15 mouse cellular contexts compared by ENCODE assay signal in the genomic region with DNA sequence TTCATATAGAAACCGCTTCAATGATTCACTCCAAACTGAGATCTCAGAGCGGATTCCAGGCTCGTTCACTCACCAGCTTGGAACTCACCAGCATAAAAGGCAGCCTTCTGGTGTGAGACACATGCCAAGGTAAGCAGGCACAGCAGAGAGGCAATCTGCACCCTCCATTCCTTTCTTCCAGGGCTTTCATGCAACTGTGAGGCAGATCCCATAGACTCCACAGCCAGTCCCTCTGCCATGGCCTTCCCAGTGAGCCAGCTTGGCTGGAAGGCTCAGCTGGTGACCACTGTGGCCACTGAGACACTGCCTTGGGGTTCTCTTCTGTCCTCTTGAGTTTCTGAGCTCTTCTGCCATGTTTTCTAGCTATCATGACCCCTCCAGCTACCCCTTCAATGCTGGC.
DNase-seq lines count a peak whose midpoint lies in the region; ATAC-seq and TF ChIP-seq lines count a peak whose summit lies in the region.
"Had no signal": no experiment of that assay in that cellular context is flagged by ENCODE, and none has a peak within 500 bp of the region (broad histone marks: within the 10 kb centered on the region; RNA-seq: fewer than 3 reads in every experiment).

No protein-coding gene starts in this region.

- H3K4me2 ChIP-seq in intestine, embryonic 15.5 days (replicated peaks), result no peak overlapping the region
- H3K4me2 ChIP-seq in liver, embryonic 12.5 days, result no peak overlapping the region
- H3K4me2 ChIP-seq: embryonic facial prominence, embryonic 15.5 days; liver, embryonic 15.5 days had no signal

- no peak for ATAC-seq in intestine, embryonic 15.5 days
- ATAC-seq in liver, embryonic 12.5 days, result no peak
- ATAC-seq: inflammation-experienced regulatory T-cells, adult 6 months had no signal

- no peak for DNase-seq in gastrocnemius, adult 2 months
- no peak for DNase-seq in gastrocnemius, postnatal 4 days (ENCODE audit: low spot score in 2 of 2)
- no peak for DNase-seq in thymus, adult 2 months
- DNase-seq in thymus, postnatal 36 days, result no peak
- DNase-seq in spleen, adult 12 weeks (ENCODE audit: low spot score), result no peak
- DNase-seq: adrenal gland, adult 2 months; gastrocnemius, postnatal 10 days; heart, postnatal 10 days; kidney, postnatal 10 days had no signal

- intact Hi-C loops in gastrocnemius, adult 2 months (cut with DNase I), result no loop called here

- H3K9me3 ChIP-seq in intestine, embryonic 15.5 days, result no peaks in the 10 kb centered on the region
- no peaks in the 10 kb centered on the region for H3K9me3 ChIP-seq in liver, embryonic 12.5 days (replicated peaks)
- H3K9me3 ChIP-seq: embryonic facial prominence, embryonic 15.5 days; liver, embryonic 15.5 days had no signal

- no peak for TF ChIP-seq POLR2A in thymus, adult 2 months (IDR thresholded peaks at IDR 0.05; ENCODE audit: control insufficient read depth, extremely low read depth, insufficient read depth, low read length, poor library complexity)
- no peak for TF ChIP-seq POLR2A in embryonic fibroblast, embryonic 13.5 days (IDR thresholded peaks at IDR 0.05; ENCODE audit: low read depth, low read length)

- H3K27ac ChIP-seq in gastrocnemius, adult 2 months, result peak overlapping the region; percentile 60
- H3K27ac ChIP-seq in thymus, adult 2 months (ENCODE audit: control insufficient read depth, insufficient read depth, low read length), result peak overlapping the region; percentile 28; the same call in 1 of the 2 replicates
- H3K27ac ChIP-seq in embryonic fibroblast, embryonic 13.5 days (ENCODE audit: insufficient read depth, low read length), result peak overlapping the region; percentile 90
- H3K27ac ChIP-seq in intestine, embryonic 15.5 days, result no peak overlapping the region
- no peak overlapping the region for H3K27ac ChIP-seq in liver, embryonic 12.5 days
- H3K27ac ChIP-seq: embryonic facial prominence, embryonic 15.5 days; liver, embryonic 15.5 days had no signal

- H3K4me1 ChIP-seq in thymus, adult 2 months (replicated peaks; ENCODE audit: control insufficient read depth, insufficient read depth, low read length), result peaks cover 35% of the 10 kb centered on the region
- H3K4me1 ChIP-seq in embryonic fibroblast, embryonic 13.5 days (ENCODE audit: control insufficient read depth, insufficient read depth, low read length), result peaks cover 12% of the 10 kb centered on the region; the same call in 1 of the 2 replicates
- H3K4me1 ChIP-seq in intestine, embryonic 15.5 days (replicated peaks), result peaks cover 9% of the 10 kb centered on the region; the same call in 1 of the 2 replicates
- peaks cover 6% of the 10 kb centered on the region; the same call in 1 of the 2 replicates for H3K4me1 ChIP-seq in liver, embryonic 12.5 days
- H3K4me1 ChIP-seq: liver, embryonic 15.5 days had no signal

- H3K9ac ChIP-seq in intestine, embryonic 15.5 days, result no peak overlapping the region
- H3K9ac ChIP-seq in liver, embryonic 12.5 days, result no peak overlapping the region
- H3K9ac ChIP-seq: embryonic facial prominence, embryonic 15.5 days; liver, embryonic 15.5 days had no signal

- WGBS in thymus, adult 2 months, result 99% methylated on average over 3 of the region's 3 CpGs
- 89% methylated on average over 3 of the region's 3 CpGs for WGBS in intestine, embryonic 15.5 days
- 73% methylated on average over 3 of the region's 3 CpGs for WGBS in liver, embryonic 12.5 days (ENCODE audit: insufficient replicate concordance)

- no peaks in the 10 kb centered on the region for H3K27me3 ChIP-seq in thymus, adult 2 months (ENCODE audit: control insufficient read depth, insufficient read depth, low read length)
- H3K27me3 ChIP-seq in intestine, embryonic 15.5 days (replicated peaks), result no peaks in the 10 kb centered on the region
- H3K27me3 ChIP-seq in liver, embryonic 12.5 days (replicated peaks), result 0 out of 2 replicates have a peak, but pooled peaks cover 4% of the 10 kb centered on the region
- H3K27me3 ChIP-seq: embryonic facial prominence, embryonic 15.5 days; liver, embryonic 15.5 days had no signal

- H3K4me3 ChIP-seq in gastrocnemius, adult 2 months, result no peak overlapping the region
- no peak overlapping the region for H3K4me3 ChIP-seq in thymus, adult 2 months (ENCODE audit: control insufficient read depth, insufficient read depth, low read length)
- H3K4me3 ChIP-seq in embryonic fibroblast, embryonic 13.5 days (ENCODE audit: insufficient read depth, low read length), result no peak overlapping the region
- H3K4me3 ChIP-seq in intestine, embryonic 15.5 days (replicated peaks), result no peak overlapping the region
- no peak overlapping the region for H3K4me3 ChIP-seq in liver, embryonic 12.5 days
- H3K4me3 ChIP-seq: embryonic facial prominence, embryonic 15.5 days; liver, embryonic 15.5 days had no signal

- no peak for TF ChIP-seq CTCF in gastrocnemius, adult 2 months (IDR thresholded peaks at IDR 0.05)
- no peak for TF ChIP-seq CTCF in thymus, adult 2 months (IDR thresholded peaks at IDR 0.05; ENCODE audit: borderline replicate concordance, control insufficient read depth, extremely low read depth, insufficient read depth, low read length, poor library complexity)
- TF ChIP-seq CTCF in embryonic fibroblast, embryonic 13.5 days (IDR thresholded peaks at IDR 0.05; ENCODE audit: borderline replicate concordance, insufficient read depth, low read length), result no peak

- no peaks in the 10 kb centered on the region for H3K36me3 ChIP-seq in thymus, adult 2 months (ENCODE audit: control insufficient read depth, insufficient read depth, low read length)
- no peaks in the 10 kb centered on the region for H3K36me3 ChIP-seq in intestine, embryonic 15.5 days
- H3K36me3 ChIP-seq in liver, embryonic 12.5 days, result no peaks in the 10 kb centered on the region
- H3K36me3 ChIP-seq: embryonic facial prominence, embryonic 15.5 days; liver, embryonic 15.5 days had no signal

Comparison
In these comparisons a context has a peak if more than half of its experiments do, and no peak if none do; other contexts are left out.
1. H3K27ac ChIP-seq: peak in gastrocnemius, adult 2 months (single experiment), thymus, adult 2 months (single experiment) and embryonic fibroblast, embryonic 13.5 days (single experiment); none in intestine, embryonic 15.5 days (single experiment) and liver, embryonic 12.5 days (single experiment).